Mouse (Mus musculus): ENCODE results near the gene Icosl. TPM values are rescaled to one million over a fixed set of nuclear protein-coding genes. Genes with fewer than 3 reads are reported as not detected.
"Not testable (repeated sequence)": the region's sequence is repeated elsewhere in the genome, so short reads cannot be mapped to it uniquely, and the experiment has no call there.

Gene Icosl
- total RNA-seq, 2 experiments from 2014 or later = 2.5 to 3.1 TPM

DNA sequence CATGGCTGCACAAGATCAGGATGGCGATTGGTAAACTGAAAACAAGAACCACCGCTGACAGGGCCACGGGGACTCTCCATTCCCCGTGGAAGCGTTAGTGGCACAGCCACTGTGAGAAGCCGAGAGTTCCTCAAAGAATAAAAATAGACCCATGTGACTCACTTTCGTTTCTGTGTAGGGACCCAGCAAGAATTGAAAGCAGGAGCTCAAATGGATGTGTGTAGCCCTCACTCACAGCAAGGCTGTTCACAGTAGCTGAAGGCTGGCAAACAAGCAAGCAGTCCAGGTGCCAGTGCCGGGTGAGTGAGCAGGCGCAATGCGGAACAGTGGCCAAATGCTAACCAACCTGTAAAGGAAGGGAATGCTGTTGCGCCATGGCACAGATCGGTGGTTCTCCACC lies 36.4 kb downstream of the Icosl start:
- peak; percentile 18 to 25 for DNase-seq (ENCODE audit: low spot score in 2 of 2)

GRCm38 (mm10) chr10:78114521-78115092 lies 45.5 kb downstream of the Icosl start:
- no peak for DNase-seq (ENCODE audit: low spot score in 2 of 2)

DNA sequence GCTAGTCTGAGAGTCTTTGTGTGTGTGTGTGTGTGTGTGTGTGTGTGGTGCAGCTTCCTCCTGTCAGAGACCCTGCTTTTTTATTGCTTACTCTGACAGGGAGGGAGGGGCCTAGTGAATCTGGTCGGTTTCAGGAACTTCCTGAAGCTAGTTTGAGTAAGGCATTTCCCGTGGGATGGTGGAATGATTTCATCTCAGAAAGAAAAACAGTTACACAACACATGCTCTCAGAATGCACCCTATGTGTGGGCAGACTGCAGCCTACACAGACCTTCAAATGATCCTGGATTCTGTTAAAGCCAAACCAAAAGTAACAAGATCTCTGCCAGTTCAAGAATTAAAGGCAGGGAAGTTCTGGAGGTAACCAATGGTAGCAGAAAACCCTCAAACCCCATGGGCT lies 46.1 kb downstream of the Icosl start:
- DNase-seq (ENCODE audit: low spot score in 2 of 2) = no peak

- no peak for DNase-seq (ENCODE audit: low spot score in 2 of 2)
Measured at GRCm38 (mm10) chr10:78119422-78119821, 50.3 kb downstream of the Icosl start.

GRCm38 (mm10) chr10:78124137-78124536 lies 55.0 kb downstream of the Icosl start:
- not testable (repeated sequence) for DNase-seq (ENCODE audit: low spot score in 2 of 2)

GRCm38 (mm10) chr10:78125061-78125460 lies 56.0 kb downstream of the Icosl start:
- DNase-seq (ENCODE audit: low spot score in 2 of 2) = not testable (repeated sequence)

GRCm38 (mm10) chr10:78126311-78126710 lies 57.2 kb downstream of the Icosl start:
- DNase-seq (ENCODE audit: low spot score in 2 of 2) = no peak

DNA sequence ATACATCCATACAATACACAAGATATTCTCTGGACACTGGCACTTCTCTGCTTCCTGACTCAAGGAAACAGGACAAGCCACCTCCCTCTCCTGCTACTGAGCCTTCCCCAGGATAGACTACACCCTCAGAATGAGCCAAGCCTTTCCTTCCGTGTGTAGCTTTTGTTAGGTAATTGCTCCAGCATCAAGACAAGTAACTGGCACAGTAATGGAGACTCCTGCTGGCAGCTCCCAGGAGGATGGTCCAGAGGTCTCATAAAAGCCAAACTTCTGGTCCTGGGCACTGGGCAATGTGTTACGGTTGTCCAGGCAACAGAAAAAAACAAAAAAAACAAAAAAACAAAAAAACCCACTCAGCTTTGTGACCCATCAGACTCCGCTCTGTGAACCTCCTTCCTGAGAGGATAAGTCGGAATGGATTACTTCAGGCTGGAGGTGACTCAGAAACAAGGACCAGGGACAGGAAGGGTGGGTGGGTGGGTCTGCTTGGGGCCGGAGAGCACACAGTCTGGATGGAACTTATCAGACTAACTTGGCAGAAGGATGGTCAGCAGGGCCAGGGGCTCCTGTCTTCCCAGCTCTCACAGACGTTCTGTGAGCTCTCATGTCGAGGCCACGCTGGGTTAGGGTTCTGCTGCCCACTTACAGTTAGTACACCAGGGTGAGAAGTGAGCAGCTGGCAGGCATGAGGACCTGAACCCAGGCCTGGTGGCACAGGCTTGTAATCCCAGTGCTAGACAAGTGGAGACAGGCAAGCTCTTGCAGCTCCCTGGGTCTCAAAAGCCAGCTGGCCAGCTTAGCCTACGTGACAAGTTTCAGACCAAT lies 58.2 kb downstream of the Icosl start:
- no peak for DNase-seq (ENCODE audit: low spot score in 2 of 2)

- no peak for DNase-seq (ENCODE audit: low spot score in 2 of 2)
Measured at GRCm38 (mm10) chr10:78127931-78128330, 58.8 kb downstream of the Icosl start.

- DNase-seq (ENCODE audit: low spot score in 2 of 2) = no peak
Measured at GRCm38 (mm10) chr10:78128647-78129046, 59.5 kb downstream of the Icosl start.

GRCm38 (mm10) chr10:78129423-78129822 lies 60.3 kb downstream of the Icosl start:
- no peak for DNase-seq (ENCODE audit: low spot score in 2 of 2)

GRCm38 (mm10) chr10:78129998-78130397 lies 60.9 kb downstream of the Icosl start:
- DNase-seq (ENCODE audit: low spot score in 2 of 2) = no peak

Other genes with a start within 250 kb of the Icosl start
- gene Krtap10-4, start 242.2 kb upstream of the Icosl start, total RNA-seq (2021) = not detected
- not detected for gene Krtap10-10, start 233.4 kb upstream of the Icosl start, total RNA-seq (2021)
- gene Gm36176, start 222.5 kb upstream of the Icosl start, total RNA-seq (2021) = not detected
- gene Gm10318, start 216.4 kb upstream of the Icosl start, total RNA-seq (2021) = not detected
- not detected for gene Gm3285, start 207.3 kb upstream of the Icosl start, total RNA-seq (2021)
- 10 to 100 TPM in 1 of 2 experiments, 1 to 10 TPM in 1; 9.8 to 10.1 TPM for gene Lrrc3, start 166.8 kb upstream of the Icosl start, total RNA-seq (2021)
- 10 to 100 TPM; 47.5 to 51.9 TPM for gene Trpm2, start 98.7 kb upstream of the Icosl start, total RNA-seq (2021)
- 10 to 100 TPM; 33.9 to 36.1 TPM for gene 1810043G02Rik, start 90.8 kb upstream of the Icosl start, total RNA-seq (2021)
- gene Pfkl, start 59.2 kb upstream of the Icosl start, total RNA-seq (2021) = 100 to 1,000 TPM; 147 TPM
- not detected for gene Dnmt3l, start 27.4 kb upstream of the Icosl start, total RNA-seq (2021)
- gene Aire, start 25.7 kb upstream of the Icosl start, total RNA-seq (2021) = under 1 TPM in 1 of 2 experiments, not detected in 1; 0.28 TPM
- 100 to 1,000 TPM; 112 to 114 TPM for gene D10Jhu81e, start 100.5 kb downstream of the Icosl start, total RNA-seq (2021)
- 10 to 100 TPM; 19.2 to 19.6 TPM for gene Pwp2, start 115.8 kb downstream of the Icosl start, total RNA-seq (2021)
- 10 to 100 TPM; 84.4 to 85.7 TPM for gene Trappc10, start 175.3 kb downstream of the Icosl start, total RNA-seq (2021)